Mouse (Mus musculus): ENCODE measurements around the gene Anxa6. TPM values are rescaled to one million over a fixed set of nuclear protein-coding genes. Genes with fewer than 3 reads are reported as not detected.
A peak's percentile ranks its signal among the peaks of the same experiment; 100 is the strongest.

Gene Anxa6
- polyA plus RNA-seq, 1 experiment from 2014 or later: 340 TPM

GRCm38 (mm10) chr11:55023583-55023982, 9.7 kb downstream of the Anxa6 start:
- WGBS: 49% methylated on average over 3 of the region's 3 CpGs
- Histone ChIP-seq H3K27ac (ENCODE audit: low read length) (peak overlapping the region; percentile 97), H3K9me3 (replicated peaks; ENCODE audit: control insufficient read depth, low read length) (no peaks in the 10 kb centered on the region), H3K27me3 (ENCODE audit: control insufficient read depth, insufficient read depth, low read length) (no peaks in the 10 kb centered on the region), H3K9ac (ENCODE audit: low read length) (peak overlapping the region; percentile 46), H3K4me3 (ENCODE audit: low read length) (peak overlapping the region; percentile 2), H3K4me2 (ENCODE audit: low read depth, low read length) (peak overlapping the region; percentile 58), H3K4me1 (ENCODE audit: control insufficient read depth, insufficient read depth, low read length) (peaks cover 89% of the 10 kb centered on the region), H3K36me3 (ENCODE audit: control insufficient read depth, insufficient read depth) (peaks cover 23% of the 10 kb centered on the region)
- peak; percentile 4; the same call in 1 of the 2 replicates for ATAC-seq (replicated peaks; ENCODE audit: extremely low read depth, insufficient read depth, low FRiP score)

GRCm38 (mm10) chr11:55023049-55023564, 10.1 kb downstream of the Anxa6 start:
- Histone ChIP-seq H3K4me1 (ENCODE audit: control insufficient read depth, insufficient read depth, low read length) (peaks cover 89% of the 10 kb centered on the region), H3K36me3 (ENCODE audit: control insufficient read depth, insufficient read depth) (peaks cover 27% of the 10 kb centered on the region), H3K4me3 (ENCODE audit: low read length) (peak overlapping the region; percentile 14; the same call in 1 of the 2 replicates), H3K4me2 (ENCODE audit: low read depth, low read length) (peak overlapping the region; percentile 58), H3K27ac (ENCODE audit: low read length) (peak overlapping the region; percentile 97), H3K9ac (ENCODE audit: low read length) (peak overlapping the region; percentile 46), H3K9me3 (replicated peaks; ENCODE audit: control insufficient read depth, low read length) (no peaks in the 10 kb centered on the region), H3K27me3 (ENCODE audit: control insufficient read depth, insufficient read depth, low read length) (no peaks in the 10 kb centered on the region)
- WGBS: 1% methylated on average over 10 of the region's 10 CpGs
- peak; percentile 85 for ATAC-seq (replicated peaks; ENCODE audit: extremely low read depth, insufficient read depth, low FRiP score)

- ATAC-seq (replicated peaks; ENCODE audit: extremely low read depth, insufficient read depth, low FRiP score): no peak
- H3K4me3 ChIP-seq (ENCODE audit: low read length): peak overlapping the region; percentile 14; the same call in 1 of the 2 replicates
- peaks cover 30% of the 10 kb centered on the region for H3K36me3 ChIP-seq (ENCODE audit: control insufficient read depth, insufficient read depth)
- peak overlapping the region; percentile 58 for H3K4me2 ChIP-seq (ENCODE audit: low read depth, low read length)
- peak overlapping the region; percentile 46 for H3K9ac ChIP-seq (ENCODE audit: low read length)
- H3K4me1 ChIP-seq (ENCODE audit: control insufficient read depth, insufficient read depth, low read length): peaks cover 91% of the 10 kb centered on the region
- peak overlapping the region; percentile 97 for H3K27ac ChIP-seq (ENCODE audit: low read length)
- H3K9me3 ChIP-seq (replicated peaks; ENCODE audit: control insufficient read depth, low read length): no peaks in the 10 kb centered on the region
- 42% methylated on average over 5 of the region's 5 CpGs for WGBS
- no peaks in the 10 kb centered on the region for H3K27me3 ChIP-seq (ENCODE audit: control insufficient read depth, insufficient read depth, low read length)
Measured at GRCm38 (mm10) chr11:55022508-55022907, 10.7 kb downstream of the Anxa6 start.

GRCm38 (mm10) chr11:55021859-55022258, 11.4 kb downstream of the Anxa6 start:
- peak overlapping the region; percentile 46 for H3K9ac ChIP-seq (ENCODE audit: low read length)
- no peak overlapping the region for H3K4me2 ChIP-seq (ENCODE audit: low read depth, low read length)
- no peaks in the 10 kb centered on the region for H3K27me3 ChIP-seq (ENCODE audit: control insufficient read depth, insufficient read depth, low read length)
- 26% methylated on average over 6 of the region's 6 CpGs for WGBS
- H3K36me3 ChIP-seq (ENCODE audit: control insufficient read depth, insufficient read depth): peaks cover 30% of the 10 kb centered on the region
- H3K4me3 ChIP-seq (ENCODE audit: low read length): no peak overlapping the region
- no peak for ATAC-seq (replicated peaks; ENCODE audit: extremely low read depth, insufficient read depth, low FRiP score)
- peak overlapping the region; percentile 97 for H3K27ac ChIP-seq (ENCODE audit: low read length)
- H3K9me3 ChIP-seq (replicated peaks; ENCODE audit: control insufficient read depth, low read length): no peaks in the 10 kb centered on the region
- peaks cover 90% of the 10 kb centered on the region for H3K4me1 ChIP-seq (ENCODE audit: control insufficient read depth, insufficient read depth, low read length)

GRCm38 (mm10) chr11:55021458-55021857, 11.8 kb downstream of the Anxa6 start:
- no peak for ATAC-seq (replicated peaks; ENCODE audit: extremely low read depth, insufficient read depth, low FRiP score)
- no peaks in the 10 kb centered on the region for H3K27me3 ChIP-seq (ENCODE audit: control insufficient read depth, insufficient read depth, low read length)
- H3K4me3 ChIP-seq (ENCODE audit: low read length): no peak overlapping the region
- H3K9ac ChIP-seq (ENCODE audit: low read length): peak overlapping the region; percentile 46
- H3K9me3 ChIP-seq (replicated peaks; ENCODE audit: control insufficient read depth, low read length): no peaks in the 10 kb centered on the region
- H3K4me2 ChIP-seq (ENCODE audit: low read depth, low read length): no peak overlapping the region
- peaks cover 90% of the 10 kb centered on the region for H3K4me1 ChIP-seq (ENCODE audit: control insufficient read depth, insufficient read depth, low read length)
- peak overlapping the region; percentile 97 for H3K27ac ChIP-seq (ENCODE audit: low read length)
- peaks cover 28% of the 10 kb centered on the region for H3K36me3 ChIP-seq (ENCODE audit: control insufficient read depth, insufficient read depth)

- Histone ChIP-seq H3K4me2 (ENCODE audit: low read depth, low read length) (no peak overlapping the region), H3K9ac (ENCODE audit: low read length) (no peak overlapping the region; the same call in 1 of the 2 replicates), H3K27ac (ENCODE audit: low read length) (no peak overlapping the region), H3K9me3 (replicated peaks; ENCODE audit: control insufficient read depth, low read length) (no peaks in the 10 kb centered on the region), H3K4me3 (ENCODE audit: low read length) (no peak overlapping the region), H3K27me3 (ENCODE audit: control insufficient read depth, insufficient read depth, low read length) (no peaks in the 10 kb centered on the region), H3K36me3 (ENCODE audit: control insufficient read depth, insufficient read depth) (peaks cover 27% of the 10 kb centered on the region), H3K4me1 (ENCODE audit: control insufficient read depth, insufficient read depth, low read length) (peaks cover 93% of the 10 kb centered on the region)
- ATAC-seq (replicated peaks; ENCODE audit: extremely low read depth, insufficient read depth, low FRiP score): no peak
- 73% methylated on average over 2 of the region's 2 CpGs for WGBS
Measured at GRCm38 (mm10) chr11:55019711-55020110, 13.5 kb downstream of the Anxa6 start.

- H3K27ac ChIP-seq (ENCODE audit: low read length): peak overlapping the region; percentile 41
- 42% methylated on average over 6 of the region's 6 CpGs for WGBS
Measured at GRCm38 (mm10) chr11:55018034-55018433, 15.2 kb downstream of the Anxa6 start.

GRCm38 (mm10) chr11:55017201-55017600, 16.0 kb downstream of the Anxa6 start:
- Histone ChIP-seq H3K4me1 (ENCODE audit: control insufficient read depth, insufficient read depth, low read length) (peaks cover 74% of the 10 kb centered on the region), H3K4me2 (ENCODE audit: low read depth, low read length) (no peak overlapping the region), H3K9ac (ENCODE audit: low read length) (no peak overlapping the region), H3K27ac (ENCODE audit: low read length) (peak overlapping the region; percentile 87), H3K9me3 (replicated peaks; ENCODE audit: control insufficient read depth, low read length) (no peaks in the 10 kb centered on the region), H3K4me3 (ENCODE audit: low read length) (no peak overlapping the region), H3K36me3 (ENCODE audit: control insufficient read depth, insufficient read depth) (peaks cover 42% of the 10 kb centered on the region), H3K27me3 (ENCODE audit: control insufficient read depth, insufficient read depth, low read length) (no peaks in the 10 kb centered on the region)
- 71% methylated on average over 2 of the region's 2 CpGs for WGBS
- ATAC-seq (replicated peaks; ENCODE audit: extremely low read depth, insufficient read depth, low FRiP score): no peak

More at GRCm38 (mm10) chr11:55018034-55018433, 15.2 kb downstream of the Anxa6 start:
- no peak for ATAC-seq (replicated peaks; ENCODE audit: extremely low read depth, insufficient read depth, low FRiP score)
- peaks cover 79% of the 10 kb centered on the region for H3K4me1 ChIP-seq (ENCODE audit: control insufficient read depth, insufficient read depth, low read length)
- no peak overlapping the region for H3K4me2 ChIP-seq (ENCODE audit: low read depth, low read length)
- no peaks in the 10 kb centered on the region for H3K9me3 ChIP-seq (replicated peaks; ENCODE audit: control insufficient read depth, low read length)
- no peaks in the 10 kb centered on the region for H3K27me3 ChIP-seq (ENCODE audit: control insufficient read depth, insufficient read depth, low read length)
- no peak overlapping the region for H3K4me3 ChIP-seq (ENCODE audit: low read length)
- H3K9ac ChIP-seq (ENCODE audit: low read length): no peak overlapping the region
- H3K36me3 ChIP-seq (ENCODE audit: control insufficient read depth, insufficient read depth): peaks cover 37% of the 10 kb centered on the region

GRCm38 (mm10) chr11:55016758-55017157, 16.5 kb downstream of the Anxa6 start:
- no peak for ATAC-seq (replicated peaks; ENCODE audit: extremely low read depth, insufficient read depth, low FRiP score)
- no peak overlapping the region for H3K4me2 ChIP-seq (ENCODE audit: low read depth, low read length)
- H3K27me3 ChIP-seq (ENCODE audit: control insufficient read depth, insufficient read depth, low read length): no peaks in the 10 kb centered on the region
- H3K36me3 ChIP-seq (ENCODE audit: control insufficient read depth, insufficient read depth): peaks cover 46% of the 10 kb centered on the region
- H3K27ac ChIP-seq (ENCODE audit: low read length): peak overlapping the region; percentile 87
- H3K4me1 ChIP-seq (ENCODE audit: control insufficient read depth, insufficient read depth, low read length): peaks cover 69% of the 10 kb centered on the region
- H3K9me3 ChIP-seq (replicated peaks; ENCODE audit: control insufficient read depth, low read length): no peaks in the 10 kb centered on the region
- H3K4me3 ChIP-seq (ENCODE audit: low read length): no peak overlapping the region
- WGBS: 64% methylated on average over 1 of the region's 1 CpGs
- H3K9ac ChIP-seq (ENCODE audit: low read length): no peak overlapping the region
